Mouse (Mus musculus) neural tube, embryonic 11.5 days (tissue): ENCODE data around the gene Rabl3. TPM values are rescaled to one million over a fixed set of nuclear protein-coding genes. Genes with fewer than 3 reads are reported as not detected.
A peak's percentile ranks its signal among the peaks of the same experiment; 100 is the strongest.

Experiments used
- ATAC-seq: fragments of 200-750 bp; cut with Nextera tagmentation; 2 replicates; pipeline ENCODE4 v1.8.0; 2017; ENCODE audit warnings: moderate number of reproducible peaks, mild to moderate bottlenecking, moderate TSS enrichment, moderate library complexity; ENCODE audit not compliant: insufficient read depth, low FRiP score, low TSS enrichment
- DNase-seq: peaks from one replicate; pipeline ENCODE4 v3.0.0-alpha.2; 2015; ENCODE audit warnings: low spot score
- H3K27ac ChIP-seq: fragments of 300-500 bp; sonication (generic); 2 replicates; pipeline ENCODE4 v1.5.1; 2014; ENCODE audit warnings: low read depth, mild to moderate bottlenecking, low read length
- H3K27me3 ChIP-seq: fragments of 300-500 bp; sonication (generic); 2 replicates; pipeline ENCODE4 v1.6.1; 2014; ENCODE audit warnings: mild to moderate bottlenecking, low read length, mixed read lengths; ENCODE audit not compliant: control insufficient read depth, insufficient read depth
- H3K36me3 ChIP-seq: fragments of 300-500 bp; sonication (generic); 2 replicates; pipeline ENCODE4 v1.6.1; 2014; ENCODE audit warnings: mild to moderate bottlenecking, low read length, moderate library complexity, mixed read lengths; ENCODE audit not compliant: control insufficient read depth, insufficient read depth
- H3K4me1 ChIP-seq: fragments of 300-500 bp; sonication (generic); 2 replicates; pipeline ENCODE4 v1.6.1; 2014; ENCODE audit warnings: low read length, mixed read lengths; ENCODE audit not compliant: control insufficient read depth, insufficient read depth
- H3K4me2 ChIP-seq: fragments of 300-500 bp; sonication (generic); 2 replicates; pipeline ENCODE4 v1.6.1; 2014; ENCODE audit warnings: low read depth, mild to moderate bottlenecking, moderate library complexity
- H3K4me3 ChIP-seq: fragments of 300-500 bp; sonication (generic); 2 replicates; pipeline ENCODE4 v1.5.1; 2014; ENCODE audit warnings: low read depth, low read length
- H3K9ac ChIP-seq: fragments of 300-500 bp; sonication (generic); 2 replicates; pipeline ENCODE4 v1.6.1; 2014; ENCODE audit warnings: mild to moderate bottlenecking, low read length
- H3K9me3 ChIP-seq: fragments of 300-500 bp; sonication (generic); 2 replicates; pipeline ENCODE4 v1.6.1; 2016; ENCODE audit warnings: low read length; ENCODE audit not compliant: control insufficient read depth
- WGBS: fragments of 180-500 bp; shearing (Covaris S2); extraction: QIAGEN DNeasy Blood & Tissue Kit; methylation state at CpG from one replicate; pipeline ENCODE4 v1.1.7; 2014; 5-methylcytosine and 5-hydroxymethylcytosine counted together
- polyA plus RNA-seq: library from polyadenylated mRNA; unstranded; fragments of >200 nt; fragmentation: Nextera tagmentation; extraction: Ambion mirVana; gene quantifications from 2 replicates; pipeline ENCODE4 v1.2.1, GENCODE M21; 2014

The Rabl3 gene
- polyA plus RNA-seq, 1 experiment from 2014 or later: 39.6 TPM

GRCm38 (mm10) chr16:37612013-37612412, 72.3 kb downstream of the Rabl3 start:
- Histone ChIP-seq H3K36me3 (no peaks in the 10 kb centered on the region), H3K9ac (no peak overlapping the region), H3K27me3 (no peaks in the 10 kb centered on the region), H3K27ac (no peak overlapping the region), H3K9me3 (no peaks in the 10 kb centered on the region), H3K4me2 (no peak overlapping the region), H3K4me3 (no peak overlapping the region), H3K4me1 (no peaks in the 10 kb centered on the region)
- ATAC-seq (no peak), DNase-seq (no peak)
- 88% methylated on average over 5 of the region's 5 CpGs for WGBS

DNA sequence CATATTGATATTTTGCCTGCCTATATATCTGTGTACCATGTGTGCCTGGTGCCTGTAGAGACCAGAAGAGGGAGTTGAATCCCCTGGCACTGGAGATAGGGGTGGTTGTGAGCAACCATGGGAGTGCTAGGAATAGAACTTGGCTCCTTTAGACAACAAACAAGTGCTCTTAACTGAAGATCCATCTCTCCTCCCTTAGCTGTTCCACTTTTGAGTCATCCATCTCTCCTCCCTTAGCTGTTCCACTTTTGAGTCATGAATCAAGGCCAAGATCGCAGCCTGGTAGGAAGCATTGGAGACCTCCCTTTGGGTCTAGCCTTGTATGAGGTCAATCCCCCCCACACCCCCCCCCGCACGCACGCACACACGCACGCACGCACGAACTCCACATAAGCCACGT, 74.9 kb downstream of the Rabl3 start:
- no peak overlapping the region for H3K27ac ChIP-seq
- no peak overlapping the region for H3K4me2 ChIP-seq
- no peak overlapping the region for H3K4me3 ChIP-seq
- H3K4me1 ChIP-seq: no peaks in the 10 kb centered on the region
- no peak for DNase-seq
- no peaks in the 10 kb centered on the region for H3K9me3 ChIP-seq
- ATAC-seq: no peak
- H3K36me3 ChIP-seq: no peaks in the 10 kb centered on the region
- 93% methylated on average over 9 of the region's 9 CpGs for WGBS
- H3K9ac ChIP-seq: no peak overlapping the region
- no peaks in the 10 kb centered on the region for H3K27me3 ChIP-seq

GRCm38 (mm10) chr16:37615429-37615828, 75.7 kb downstream of the Rabl3 start:
- Histone ChIP-seq H3K4me3 (no peak overlapping the region), H3K27me3 (no peaks in the 10 kb centered on the region), H3K27ac (no peak overlapping the region), H3K36me3 (no peaks in the 10 kb centered on the region), H3K9ac (no peak overlapping the region), H3K4me1 (no peaks in the 10 kb centered on the region), H3K4me2 (no peak overlapping the region), H3K9me3 (no peaks in the 10 kb centered on the region)
- DNase-seq: no peak
- 74% methylated on average over 8 of the region's 8 CpGs for WGBS
- ATAC-seq: no peak

DNA sequence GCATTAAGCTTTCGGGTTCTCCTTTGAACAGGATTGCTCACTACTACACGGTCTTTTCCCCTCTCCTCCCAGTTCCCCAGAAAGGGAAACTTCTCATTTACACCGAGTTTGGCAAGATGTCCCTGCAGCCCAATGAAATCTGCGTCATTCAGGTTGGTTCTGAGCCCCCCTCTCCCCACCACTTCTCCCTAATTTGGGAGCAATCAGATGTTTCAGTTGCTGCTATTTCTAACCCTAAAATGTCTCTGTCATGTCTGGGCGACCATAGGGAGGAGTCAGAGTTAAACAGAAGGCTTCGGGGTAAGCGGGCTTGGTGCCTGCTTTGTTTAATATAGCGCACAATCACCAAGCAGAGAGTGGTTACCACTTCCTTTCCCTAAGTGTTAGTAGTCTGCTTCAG, 76.4 kb downstream of the Rabl3 start:
- no peaks in the 10 kb centered on the region for H3K36me3 ChIP-seq
- no peaks in the 10 kb centered on the region for H3K9me3 ChIP-seq
- H3K4me1 ChIP-seq: no peaks in the 10 kb centered on the region
- no peak overlapping the region for H3K27ac ChIP-seq
- no peaks in the 10 kb centered on the region for H3K27me3 ChIP-seq
- DNase-seq (no peak), ATAC-seq (no peak)
- no peak overlapping the region for H3K9ac ChIP-seq
- H3K4me2 ChIP-seq: no peak overlapping the region
- no peak overlapping the region for H3K4me3 ChIP-seq
- 81% methylated on average over 8 of the region's 8 CpGs for WGBS

DNA sequence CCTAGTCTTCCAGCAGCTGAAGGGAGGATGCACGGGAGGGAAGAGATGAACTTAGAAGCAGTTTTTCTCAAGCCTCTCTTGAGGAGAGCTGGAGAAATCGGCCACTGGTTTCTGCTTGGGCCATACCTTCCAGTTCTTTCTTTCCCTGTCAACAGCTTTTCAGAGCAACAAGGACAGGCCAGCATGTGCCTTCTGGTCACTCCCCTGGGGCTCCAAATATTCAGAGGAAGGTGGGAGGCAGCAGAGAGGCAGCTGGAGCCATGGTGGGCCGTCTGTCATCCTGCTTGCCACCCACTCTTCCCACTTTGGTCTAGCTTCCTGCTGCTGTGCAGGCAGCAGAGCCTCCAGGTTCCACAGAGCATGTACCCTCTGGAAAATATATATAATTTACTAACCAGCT, 78.0 kb downstream of the Rabl3 start:
- peak; percentile 25 for DNase-seq
- Histone ChIP-seq H3K9ac (no peak overlapping the region), H3K27me3 (no peaks in the 10 kb centered on the region), H3K4me3 (no peak overlapping the region), H3K9me3 (no peaks in the 10 kb centered on the region), H3K27ac (no peak overlapping the region), H3K4me1 (no peaks in the 10 kb centered on the region), H3K4me2 (no peak overlapping the region), H3K36me3 (no peaks in the 10 kb centered on the region)
- 40% methylated on average over 3 of the region's 3 CpGs for WGBS
- ATAC-seq: no peak

Other genes starting within 250 kb of the Rabl3 start
- gene Stxbp5l, start 154.9 kb upstream of the Rabl3 start, polyA plus RNA-seq: 2.6 and 2.9 TPM in 2 replicates
- 47.3 and 55.3 TPM in 2 replicates for gene Gtf2e1, start 96 bp upstream of the Rabl3 start, polyA plus RNA-seq
- 0.32 and 0.42 TPM in 2 replicates for gene Hgd, start 40.3 kb downstream of the Rabl3 start, polyA plus RNA-seq
- gene Ndufb4, start 114.6 kb downstream of the Rabl3 start, polyA plus RNA-seq: 46.2 and 50.1 TPM in 2 replicates
- gene Fstl1, start 237.0 kb downstream of the Rabl3 start, polyA plus RNA-seq: 204 and 214 TPM in 2 replicates